Mouse (Mus musculus): Measurements from ENCODE around the gene Cc2d1b. TPM values are rescaled to one million over a fixed set of nuclear protein-coding genes. Genes with fewer than 3 reads are reported as not detected.

Gene Cc2d1b
- polyA plus RNA-seq, 1 experiment from 2014 or later, result 21.6 TPM

DNA sequence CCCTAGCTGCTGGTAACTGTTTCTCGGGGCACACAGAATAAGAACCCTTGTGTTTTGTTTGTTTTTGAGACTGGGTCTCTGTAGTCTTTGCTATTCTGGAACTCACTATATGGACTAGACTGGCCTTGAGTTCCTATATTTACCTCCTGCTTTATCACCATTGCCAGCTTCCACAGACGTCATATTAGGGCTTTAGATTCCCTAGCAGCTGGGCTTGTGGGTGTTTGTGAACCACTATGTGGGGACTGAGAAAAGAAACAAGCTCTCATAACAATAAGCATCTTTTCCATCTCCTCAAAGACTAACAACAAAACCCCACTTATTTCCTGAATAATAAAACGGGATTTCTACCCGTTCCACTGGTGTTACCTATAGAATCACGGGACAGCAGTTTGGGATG, 8.8 kb upstream of the Cc2d1b start:
- H3K9ac ChIP-seq (replicated peaks; ENCODE audit: low read depth, low read length), result no peak overlapping the region
- no peaks in the 10 kb centered on the region for H3K4me1 ChIP-seq (replicated peaks; ENCODE audit: control insufficient read depth, insufficient read depth, low read length)
- H3K9me3 ChIP-seq (ENCODE audit: control insufficient read depth, low read length), result no peaks in the 10 kb centered on the region
- WGBS, result 91% methylated on average over 5 of the region's 5 CpGs
- H3K27me3 ChIP-seq (replicated peaks; ENCODE audit: control insufficient read depth, insufficient read depth, low read length), result no peaks in the 10 kb centered on the region
- H3K4me2 ChIP-seq (ENCODE audit: low read length), result no peak overlapping the region
- H3K27ac ChIP-seq (ENCODE audit: low read length), result no peak overlapping the region
- no peak for ATAC-seq
- no peaks in the 10 kb centered on the region for H3K36me3 ChIP-seq (ENCODE audit: control insufficient read depth, insufficient read depth)
- H3K4me3 ChIP-seq (replicated peaks; ENCODE audit: low read length), result no peak overlapping the region

DNA sequence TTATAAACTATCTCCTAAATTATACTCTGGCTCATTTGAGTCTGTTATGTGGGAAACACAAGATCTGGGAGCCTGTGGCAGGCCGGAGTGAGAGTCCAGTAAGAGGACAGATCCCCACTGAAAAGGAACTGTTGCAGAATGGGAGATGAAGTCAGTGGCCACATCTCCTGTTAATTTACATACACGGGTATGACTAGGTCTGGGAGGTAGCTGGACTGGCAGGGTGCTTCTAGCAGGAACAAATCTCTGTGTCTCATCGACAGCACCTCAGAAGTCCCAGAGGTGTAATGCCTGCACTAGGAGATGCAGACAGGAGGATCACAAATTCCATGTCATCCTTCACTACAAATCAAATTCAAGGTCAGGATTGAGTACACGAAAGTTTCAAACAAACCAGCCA, 1.2 kb upstream of the Cc2d1b start:
- Histone ChIP-seq H3K27ac (ENCODE audit: low read length) (no peak overlapping the region), H3K9me3 (ENCODE audit: control insufficient read depth, low read length) (no peaks in the 10 kb centered on the region), H3K4me1 (replicated peaks; ENCODE audit: control insufficient read depth, insufficient read depth, low read length) (peaks cover 16% of the 10 kb centered on the region), H3K27me3 (replicated peaks; ENCODE audit: control insufficient read depth, insufficient read depth, low read length) (no peaks in the 10 kb centered on the region), H3K4me3 (replicated peaks; ENCODE audit: low read length) (no peak overlapping the region), H3K4me2 (ENCODE audit: low read length) (peak overlapping the region; percentile 79), H3K36me3 (ENCODE audit: control insufficient read depth, insufficient read depth) (no peaks in the 10 kb centered on the region), H3K9ac (replicated peaks; ENCODE audit: low read depth, low read length) (no peak overlapping the region)
- ATAC-seq, result no peak
- whole genome bisulfite sequencing, result 64% methylated on average over 4 of the region's 4 CpGs

DNA sequence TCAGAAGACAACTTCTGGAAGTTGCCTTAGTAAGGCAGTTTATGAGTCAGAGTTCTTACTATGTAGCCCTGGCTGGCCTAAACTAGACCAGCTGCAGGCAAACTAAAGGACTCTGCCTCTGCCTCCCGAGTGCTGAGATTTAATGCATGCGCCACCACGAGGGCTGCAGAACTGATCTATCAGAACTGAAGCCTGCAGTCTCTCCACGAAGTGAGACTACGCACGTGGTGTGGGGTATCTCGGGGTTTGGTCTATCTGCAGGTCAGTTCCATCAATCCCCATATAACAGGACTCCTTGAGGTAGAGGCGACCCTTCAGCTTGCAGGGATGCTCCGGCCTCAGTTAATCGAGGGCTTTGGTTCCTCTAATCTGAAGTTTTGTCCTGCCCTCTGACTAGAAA, 575 bp upstream of the Cc2d1b start:
- peak; percentile 47 for ATAC-seq
- Histone ChIP-seq H3K4me1 (replicated peaks; ENCODE audit: control insufficient read depth, insufficient read depth, low read length) (peaks cover 16% of the 10 kb centered on the region), H3K27ac (ENCODE audit: low read length) (peak overlapping the region; percentile 88), H3K27me3 (replicated peaks; ENCODE audit: control insufficient read depth, insufficient read depth, low read length) (no peaks in the 10 kb centered on the region), H3K36me3 (ENCODE audit: control insufficient read depth, insufficient read depth) (no peaks in the 10 kb centered on the region), H3K4me3 (replicated peaks; ENCODE audit: low read length) (peak overlapping the region; percentile 87), H3K4me2 (ENCODE audit: low read length) (peak overlapping the region; percentile 79), H3K9me3 (ENCODE audit: control insufficient read depth, low read length) (no peaks in the 10 kb centered on the region), H3K9ac (replicated peaks; ENCODE audit: low read depth, low read length) (peak overlapping the region; percentile 94)
- 1% methylated on average over 10 of the region's 10 CpGs for WGBS

DNA sequence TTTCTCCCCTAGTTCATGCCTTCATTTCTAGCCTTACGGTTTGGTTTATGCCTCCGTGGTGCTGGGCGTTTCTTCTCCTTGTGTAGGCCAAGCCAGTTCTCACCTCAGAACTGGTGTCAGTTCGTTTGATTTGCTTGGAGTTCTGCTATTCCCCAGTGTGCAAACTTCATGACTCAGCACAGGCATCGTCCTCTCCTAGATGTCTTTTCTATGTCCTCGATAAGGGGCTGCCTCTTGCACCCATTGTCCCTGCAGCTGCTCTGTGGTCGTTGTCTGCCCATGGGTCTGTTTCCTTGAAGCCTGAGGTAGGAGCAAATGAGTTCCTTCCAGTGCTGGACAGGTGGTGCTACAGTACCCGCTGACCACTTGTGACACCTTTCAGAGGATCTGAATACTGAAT, 796 bp downstream of the Cc2d1b start:
- ATAC-seq, result 0 out of 2 replicates have a peak, but pooled peaks have one; percentile 0
- Histone ChIP-seq H3K27me3 (replicated peaks; ENCODE audit: control insufficient read depth, insufficient read depth, low read length) (no peaks in the 10 kb centered on the region), H3K27ac (ENCODE audit: low read length) (peak overlapping the region; percentile 94), H3K9me3 (ENCODE audit: control insufficient read depth, low read length) (no peaks in the 10 kb centered on the region), H3K4me3 (replicated peaks; ENCODE audit: low read length) (peak overlapping the region; percentile 87), H3K36me3 (ENCODE audit: control insufficient read depth, insufficient read depth) (0 out of 2 replicates have a peak, but pooled peaks cover 3% of the 10 kb centered on the region), H3K9ac (replicated peaks; ENCODE audit: low read depth, low read length) (peak overlapping the region; percentile 94), H3K4me1 (replicated peaks; ENCODE audit: control insufficient read depth, insufficient read depth, low read length) (peaks cover 16% of the 10 kb centered on the region), H3K4me2 (ENCODE audit: low read length) (peak overlapping the region; percentile 79)
- 12% methylated on average over 8 of the region's 8 CpGs for WGBS

DNA sequence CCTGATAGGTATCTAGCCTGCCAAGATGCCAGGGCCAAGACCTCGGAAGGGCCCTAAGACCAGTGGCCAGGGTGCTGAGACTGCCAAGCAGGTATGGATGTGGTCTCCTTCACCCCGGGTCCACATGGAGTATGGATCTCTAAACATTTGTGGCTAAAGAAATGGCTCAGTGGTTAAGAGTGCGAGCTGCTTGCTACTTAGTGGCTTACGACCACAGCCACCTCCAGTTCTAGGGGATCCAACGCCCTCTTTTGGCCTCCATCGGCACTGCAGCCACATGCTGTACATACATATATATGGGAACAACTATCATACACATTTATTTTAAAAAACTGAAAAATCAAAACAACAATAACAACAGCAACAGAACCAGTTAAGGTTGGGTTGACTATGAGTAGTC, 1.8 kb downstream of the Cc2d1b start:
- ATAC-seq, result no peak

DNA sequence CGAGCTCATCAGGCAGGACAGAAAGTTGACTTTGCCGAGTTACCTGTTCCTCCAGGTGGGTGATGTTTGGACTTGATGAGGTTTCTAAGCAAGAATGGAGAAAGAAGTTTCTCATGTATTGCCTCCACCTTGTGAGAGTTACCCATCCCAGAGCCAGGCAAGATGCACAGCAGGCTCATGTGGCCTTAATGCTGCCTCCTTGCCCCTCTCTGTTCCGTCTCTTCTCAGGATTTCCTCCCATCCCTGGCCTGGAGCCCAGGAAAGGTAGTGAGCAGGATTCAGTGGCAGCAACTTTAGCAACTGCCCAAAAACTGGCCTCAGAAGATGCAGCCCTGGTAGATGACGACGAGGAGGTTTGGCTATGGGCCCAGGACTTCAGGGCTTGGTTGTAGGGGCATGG, 7.3 kb downstream of the Cc2d1b start:
- Histone ChIP-seq H3K9ac (replicated peaks; ENCODE audit: low read depth, low read length) (no peak overlapping the region), H3K9me3 (ENCODE audit: control insufficient read depth, low read length) (no peaks in the 10 kb centered on the region), H3K36me3 (ENCODE audit: control insufficient read depth, insufficient read depth) (peaks cover 29% of the 10 kb centered on the region), H3K27me3 (replicated peaks; ENCODE audit: control insufficient read depth, insufficient read depth, low read length) (no peaks in the 10 kb centered on the region), H3K4me3 (replicated peaks; ENCODE audit: low read length) (no peak overlapping the region), H3K27ac (ENCODE audit: low read length) (no peak overlapping the region), H3K4me2 (ENCODE audit: low read length) (no peak overlapping the region), H3K4me1 (replicated peaks; ENCODE audit: control insufficient read depth, insufficient read depth, low read length) (no peaks in the 10 kb centered on the region)
- ATAC-seq, result no peak
- 86% methylated on average over 5 of the region's 5 CpGs for WGBS

More for the DNA sequence above, 1.8 kb downstream of the Cc2d1b start:
- Histone ChIP-seq H3K36me3 (ENCODE audit: control insufficient read depth, insufficient read depth) (0 out of 2 replicates have a peak, but pooled peaks cover 3% of the 10 kb centered on the region), H3K27ac (ENCODE audit: low read length) (no peak overlapping the region), H3K9me3 (ENCODE audit: control insufficient read depth, low read length) (no peaks in the 10 kb centered on the region), H3K27me3 (replicated peaks; ENCODE audit: control insufficient read depth, insufficient read depth, low read length) (no peaks in the 10 kb centered on the region), H3K4me1 (replicated peaks; ENCODE audit: control insufficient read depth, insufficient read depth, low read length) (peaks cover 16% of the 10 kb centered on the region), H3K4me2 (ENCODE audit: low read length) (no peak overlapping the region), H3K4me3 (replicated peaks; ENCODE audit: low read length) (no peak overlapping the region), H3K9ac (replicated peaks; ENCODE audit: low read depth, low read length) (no peak overlapping the region)
- 96% methylated on average over 6 of the region's 6 CpGs for WGBS

DNA sequence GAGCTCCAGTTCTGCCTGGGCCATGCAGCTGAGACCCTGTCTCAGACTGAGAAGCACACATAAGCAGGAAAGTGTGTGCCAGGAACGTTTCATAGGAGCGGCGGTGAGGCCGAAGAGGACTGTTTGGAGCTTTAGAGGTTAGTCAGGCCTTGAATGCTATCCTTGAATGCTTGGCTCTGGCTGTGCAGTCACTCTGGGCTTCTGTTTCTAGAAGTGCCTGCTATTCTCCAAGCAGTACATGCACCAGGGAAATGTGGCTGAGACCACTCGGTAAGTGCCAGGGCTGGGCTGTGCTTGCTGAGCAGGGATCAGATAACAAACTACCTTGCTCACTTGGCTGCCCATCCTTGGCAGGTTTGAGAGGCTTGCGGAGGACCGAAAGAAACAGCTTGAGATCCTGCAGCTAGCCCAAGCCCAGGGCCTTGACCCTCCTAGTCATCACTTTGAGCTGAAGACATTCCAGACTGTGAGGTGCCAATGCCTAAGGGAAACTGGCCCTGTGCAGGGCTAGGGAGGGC, 9.7 kb downstream of the Cc2d1b start:
- H3K27ac ChIP-seq (ENCODE audit: low read length), result no peak overlapping the region
- H3K9ac ChIP-seq (replicated peaks; ENCODE audit: low read depth, low read length), result no peak overlapping the region
- no peaks in the 10 kb centered on the region for H3K9me3 ChIP-seq (ENCODE audit: control insufficient read depth, low read length)
- H3K36me3 ChIP-seq (ENCODE audit: control insufficient read depth, insufficient read depth), result peaks cover 37% of the 10 kb centered on the region
- H3K27me3 ChIP-seq (replicated peaks; ENCODE audit: control insufficient read depth, insufficient read depth, low read length), result no peaks in the 10 kb centered on the region
- H3K4me3 ChIP-seq (replicated peaks; ENCODE audit: low read length), result no peak overlapping the region
- H3K4me2 ChIP-seq (ENCODE audit: low read length), result no peak overlapping the region
- WGBS, result 89% methylated on average over 7 of the region's 7 CpGs
- H3K4me1 ChIP-seq (replicated peaks; ENCODE audit: control insufficient read depth, insufficient read depth, low read length), result no peaks in the 10 kb centered on the region
- no peak for ATAC-seq

DNA sequence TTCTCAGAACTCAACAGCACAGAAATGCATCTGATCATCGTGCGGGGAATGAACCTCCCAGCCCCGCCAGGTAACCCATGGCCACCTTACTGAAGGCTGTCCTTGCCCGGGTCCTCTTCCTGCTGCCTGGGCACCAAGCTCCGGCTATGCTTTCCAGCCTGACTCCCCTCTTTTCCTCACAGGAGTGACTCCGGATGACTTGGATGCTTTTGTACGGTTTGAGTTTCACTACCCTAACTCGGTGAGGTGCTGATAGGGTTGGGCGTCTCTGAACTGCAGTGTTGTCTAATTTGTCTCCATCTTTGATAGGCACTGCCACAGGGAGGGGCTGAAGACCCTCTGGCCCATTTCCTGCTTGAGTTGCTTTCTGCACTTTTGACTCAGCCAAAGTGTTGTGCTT, 10.4 kb downstream of the Cc2d1b start:
- no peaks in the 10 kb centered on the region for H3K9me3 ChIP-seq (ENCODE audit: control insufficient read depth, low read length)
- no peak overlapping the region for H3K27ac ChIP-seq (ENCODE audit: low read length)
- H3K4me2 ChIP-seq (ENCODE audit: low read length), result no peak overlapping the region
- ATAC-seq, result no peak
- no peak overlapping the region for H3K4me3 ChIP-seq (replicated peaks; ENCODE audit: low read length)
- H3K9ac ChIP-seq (replicated peaks; ENCODE audit: low read depth, low read length), result no peak overlapping the region
- no peaks in the 10 kb centered on the region for H3K4me1 ChIP-seq (replicated peaks; ENCODE audit: control insufficient read depth, insufficient read depth, low read length)
- 95% methylated on average over 9 of the region's 9 CpGs for WGBS
- H3K27me3 ChIP-seq (replicated peaks; ENCODE audit: control insufficient read depth, insufficient read depth, low read length), result no peaks in the 10 kb centered on the region
- H3K36me3 ChIP-seq (ENCODE audit: control insufficient read depth, insufficient read depth), result peaks cover 34% of the 10 kb centered on the region

DNA sequence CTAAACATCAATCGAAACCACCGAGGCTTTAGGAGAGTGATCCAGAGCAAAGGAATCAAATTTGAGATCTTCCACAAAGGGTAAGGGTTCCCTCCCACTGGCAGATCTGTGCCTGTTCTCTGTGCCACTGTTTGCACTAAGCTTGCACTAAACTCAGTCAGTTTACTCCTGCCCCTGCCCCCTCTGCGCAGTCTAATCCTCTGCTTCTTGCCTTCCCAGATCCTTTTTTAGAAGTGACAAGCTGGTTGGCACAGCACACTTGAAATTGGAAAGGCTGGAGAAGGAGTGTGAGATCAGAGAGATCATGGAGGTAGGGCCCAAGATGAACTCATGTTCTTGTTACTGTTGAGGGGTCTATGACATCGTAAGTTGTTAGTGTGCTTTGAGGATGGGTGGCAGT, 11.9 kb downstream of the Cc2d1b start:
- no peaks in the 10 kb centered on the region for H3K9me3 ChIP-seq (ENCODE audit: control insufficient read depth, low read length)
- 94% methylated on average over 4 of the region's 4 CpGs for WGBS
- H3K27me3 ChIP-seq (replicated peaks; ENCODE audit: control insufficient read depth, insufficient read depth, low read length), result no peaks in the 10 kb centered on the region
- H3K27ac ChIP-seq (ENCODE audit: low read length), result no peak overlapping the region
- H3K4me1 ChIP-seq (replicated peaks; ENCODE audit: control insufficient read depth, insufficient read depth, low read length), result no peaks in the 10 kb centered on the region
- H3K4me3 ChIP-seq (replicated peaks; ENCODE audit: low read length), result no peak overlapping the region
- peaks cover 34% of the 10 kb centered on the region for H3K36me3 ChIP-seq (ENCODE audit: control insufficient read depth, insufficient read depth)
- no peak for ATAC-seq
- no peak overlapping the region for H3K9ac ChIP-seq (replicated peaks; ENCODE audit: low read depth, low read length)
- H3K4me2 ChIP-seq (ENCODE audit: low read length), result no peak overlapping the region

DNA sequence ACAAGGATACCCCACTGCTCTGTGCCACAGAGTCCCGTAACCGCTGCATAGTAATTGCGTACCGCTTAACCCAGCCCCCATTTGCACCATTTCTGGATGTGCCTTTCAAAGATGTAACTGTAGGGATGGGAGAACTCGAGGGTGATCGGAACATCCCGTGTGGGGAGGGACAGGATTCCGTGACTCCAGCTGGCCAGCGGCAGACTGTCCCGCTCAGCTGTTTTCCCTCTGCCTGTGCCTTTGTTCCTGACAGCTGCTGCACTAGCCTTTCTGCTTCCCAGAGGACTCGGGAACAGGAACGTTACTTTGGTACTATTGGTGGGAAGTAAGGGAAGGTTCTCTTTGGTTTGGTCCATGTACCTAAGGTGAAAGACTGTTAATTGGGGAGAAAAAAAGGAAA, 14.0 kb downstream of the Cc2d1b start:
- H3K27ac ChIP-seq (ENCODE audit: low read length), result no peak overlapping the region

More for the DNA sequence above, 14.0 kb downstream of the Cc2d1b start:
- ATAC-seq, result no peak
- Histone ChIP-seq H3K4me3 (replicated peaks; ENCODE audit: low read length) (no peak overlapping the region), H3K4me2 (ENCODE audit: low read length) (no peak overlapping the region), H3K4me1 (replicated peaks; ENCODE audit: control insufficient read depth, insufficient read depth, low read length) (no peaks in the 10 kb centered on the region), H3K27me3 (replicated peaks; ENCODE audit: control insufficient read depth, insufficient read depth, low read length) (no peaks in the 10 kb centered on the region), H3K9ac (replicated peaks; ENCODE audit: low read depth, low read length) (no peak overlapping the region), H3K9me3 (ENCODE audit: control insufficient read depth, low read length) (no peaks in the 10 kb centered on the region), H3K36me3 (ENCODE audit: control insufficient read depth, insufficient read depth) (peaks cover 20% of the 10 kb centered on the region)
- 79% methylated on average over 12 of the region's 12 CpGs for WGBS

Measured in forebrain, embryonic 16.5 days (tissue).